Mouse (Mus musculus): ENCODE results near the gene Myo3b. TPM values are rescaled to one million over a fixed set of nuclear protein-coding genes. Genes with fewer than 3 reads are reported as not detected.

Myo3b gene
- polyA plus RNA-seq, 1 experiment from 2014 or later: not detected

DNA sequence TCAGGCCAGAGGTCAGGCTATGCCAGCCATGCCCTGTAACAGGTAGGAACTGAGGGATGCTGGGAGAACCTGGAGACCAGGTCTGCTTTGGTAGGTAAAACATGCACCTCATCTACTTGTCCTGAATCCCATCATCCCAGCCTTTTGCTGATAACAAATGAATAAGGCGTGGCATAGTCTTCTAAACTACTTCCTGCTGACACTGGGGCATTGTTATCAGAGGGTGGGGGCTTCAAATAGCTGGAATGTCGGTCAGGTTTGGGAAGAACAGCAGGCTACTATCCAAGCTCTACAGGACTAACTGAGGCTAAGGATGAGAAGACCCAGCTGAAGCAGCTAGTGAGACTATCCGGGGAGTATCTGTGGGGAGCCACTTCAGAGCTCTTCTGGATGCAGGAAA is 253.8 kb downstream of the Myo3b start:
- WGBS: 82% methylated on average over 3 of the region's 3 CpGs
- Histone ChIP-seq H3K27me3 (ENCODE audit: low read depth, poor library complexity, severe bottlenecking) (no peaks in the 10 kb centered on the region), H3K36me3 (no peaks in the 10 kb centered on the region), H3K4me1 (0 out of 2 replicates have a peak, but pooled peaks cover 3% of the 10 kb centered on the region), H3K4me3 (no peak overlapping the region), H3K9me3 (replicated peaks) (no peaks in the 10 kb centered on the region), H3K27ac (no peak overlapping the region)
- DNase-seq (ENCODE audit: low spot score): no peak

DNA sequence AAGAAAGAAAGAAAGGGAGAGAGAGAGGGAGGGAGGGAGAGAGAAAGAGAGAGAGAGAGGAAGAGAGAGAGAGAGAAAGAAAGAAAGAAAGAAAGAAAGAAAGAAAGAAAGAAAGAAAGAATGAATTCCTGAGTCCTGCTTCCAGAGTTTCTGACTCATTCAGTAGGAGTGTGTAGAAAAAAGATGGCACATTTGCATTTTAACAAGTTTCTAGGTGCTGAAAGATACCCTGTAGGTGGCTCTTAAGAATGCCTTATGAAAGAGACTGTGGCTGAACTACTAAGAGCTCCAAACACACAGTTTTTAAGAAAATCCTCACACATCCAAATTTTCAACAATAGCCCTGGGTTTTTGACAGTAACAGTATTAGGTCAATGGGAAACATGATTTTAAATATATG is 264.0 kb downstream of the Myo3b start:
- no peaks in the 10 kb centered on the region for H3K4me1 ChIP-seq
- no peak overlapping the region for H3K4me3 ChIP-seq
- H3K36me3 ChIP-seq: no peaks in the 10 kb centered on the region
- H3K27me3 ChIP-seq (ENCODE audit: low read depth, poor library complexity, severe bottlenecking): no peaks in the 10 kb centered on the region
- no peak overlapping the region for H3K27ac ChIP-seq
- DNase-seq (ENCODE audit: low spot score): no peak
- no peaks in the 10 kb centered on the region for H3K9me3 ChIP-seq (replicated peaks)

DNA sequence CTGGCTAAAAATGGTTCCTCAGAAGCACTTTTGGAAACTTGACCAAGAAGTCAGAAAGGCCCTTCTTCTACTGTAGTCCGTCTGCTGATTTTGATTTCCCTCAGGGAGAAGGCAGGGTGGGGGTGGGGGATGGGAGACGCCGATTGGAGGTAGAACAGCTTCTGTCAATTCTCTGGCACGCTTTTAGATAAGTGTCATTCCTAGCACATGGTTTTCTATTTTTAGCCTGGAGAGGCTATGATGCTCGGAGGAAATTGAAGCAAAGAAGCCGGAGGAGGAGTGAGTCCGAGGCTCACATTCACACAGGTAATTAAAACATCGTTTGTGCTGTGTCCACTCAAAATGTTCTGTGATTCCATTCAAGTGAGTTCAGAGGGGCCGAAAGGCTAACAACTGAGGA is 276.2 kb downstream of the Myo3b start:
- DNase-seq (ENCODE audit: low spot score): no peak
- H3K27me3 ChIP-seq (ENCODE audit: low read depth, poor library complexity, severe bottlenecking): no peaks in the 10 kb centered on the region
- H3K4me1 ChIP-seq: peaks cover 6% of the 10 kb centered on the region; the same call in 1 of the 2 replicates
- no peaks in the 10 kb centered on the region for H3K36me3 ChIP-seq
- H3K4me3 ChIP-seq: no peak overlapping the region
- 65% methylated on average over 9 of the region's 9 CpGs for WGBS
- H3K9me3 ChIP-seq (replicated peaks): no peaks in the 10 kb centered on the region
- H3K27ac ChIP-seq: no peak overlapping the region

DNA sequence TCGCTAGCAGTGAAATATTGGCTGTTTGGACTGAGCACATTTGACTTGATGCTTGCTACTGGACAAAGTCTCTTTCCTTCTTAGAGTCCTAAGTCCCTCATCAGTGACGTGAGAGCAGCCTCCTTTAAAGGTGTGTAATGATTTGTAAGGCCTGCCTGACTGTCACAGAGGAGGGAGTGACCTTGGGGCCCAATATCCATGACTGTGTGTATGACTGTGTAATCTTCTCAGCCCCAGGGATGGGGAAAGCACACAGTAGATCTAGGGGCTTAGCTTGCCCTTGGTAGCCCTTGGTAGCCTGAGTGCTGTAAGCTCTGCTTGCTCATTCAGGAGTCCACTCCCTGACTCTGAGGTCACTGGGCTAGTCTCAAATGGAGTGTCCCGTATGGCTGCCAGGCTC is 276.8 kb downstream of the Myo3b start:
- H3K27ac ChIP-seq: no peak overlapping the region
- no peak for DNase-seq (ENCODE audit: low spot score)
- 69% methylated on average over 3 of the region's 3 CpGs for WGBS
- peaks cover 6% of the 10 kb centered on the region; the same call in 1 of the 2 replicates for H3K4me1 ChIP-seq
- no peak overlapping the region for H3K4me3 ChIP-seq
- H3K27me3 ChIP-seq (ENCODE audit: low read depth, poor library complexity, severe bottlenecking): no peaks in the 10 kb centered on the region
- H3K36me3 ChIP-seq: no peaks in the 10 kb centered on the region
- no peaks in the 10 kb centered on the region for H3K9me3 ChIP-seq (replicated peaks)

DNA sequence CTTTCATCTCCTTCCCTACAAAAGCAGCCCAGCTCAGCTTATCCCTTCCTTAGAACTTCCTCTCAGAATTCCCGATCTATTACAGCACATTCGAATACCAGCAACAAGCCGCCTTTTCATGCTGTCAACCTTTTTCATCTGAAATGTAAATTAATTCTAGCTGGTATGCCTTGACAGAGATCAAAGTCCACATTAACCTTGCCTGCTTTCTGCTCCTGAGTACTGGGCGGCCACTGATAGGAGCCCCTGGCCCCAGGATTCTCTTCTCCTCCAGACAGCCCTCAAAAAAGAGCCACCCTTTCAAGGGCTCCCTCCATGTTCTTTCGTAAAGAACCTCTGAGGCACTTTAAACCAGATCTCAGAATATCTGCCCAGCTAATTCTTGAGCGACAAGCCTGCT is 278.9 kb downstream of the Myo3b start:
- Histone ChIP-seq H3K4me3 (no peak overlapping the region), H3K27me3 (ENCODE audit: low read depth, poor library complexity, severe bottlenecking) (no peaks in the 10 kb centered on the region), H3K36me3 (no peaks in the 10 kb centered on the region), H3K27ac (no peak overlapping the region), H3K4me1 (peaks cover 6% of the 10 kb centered on the region; the same call in 1 of the 2 replicates), H3K9me3 (replicated peaks) (no peaks in the 10 kb centered on the region)
- 13% methylated on average over 6 of the region's 6 CpGs for WGBS
- DNase-seq (ENCODE audit: low spot score): no peak

DNA sequence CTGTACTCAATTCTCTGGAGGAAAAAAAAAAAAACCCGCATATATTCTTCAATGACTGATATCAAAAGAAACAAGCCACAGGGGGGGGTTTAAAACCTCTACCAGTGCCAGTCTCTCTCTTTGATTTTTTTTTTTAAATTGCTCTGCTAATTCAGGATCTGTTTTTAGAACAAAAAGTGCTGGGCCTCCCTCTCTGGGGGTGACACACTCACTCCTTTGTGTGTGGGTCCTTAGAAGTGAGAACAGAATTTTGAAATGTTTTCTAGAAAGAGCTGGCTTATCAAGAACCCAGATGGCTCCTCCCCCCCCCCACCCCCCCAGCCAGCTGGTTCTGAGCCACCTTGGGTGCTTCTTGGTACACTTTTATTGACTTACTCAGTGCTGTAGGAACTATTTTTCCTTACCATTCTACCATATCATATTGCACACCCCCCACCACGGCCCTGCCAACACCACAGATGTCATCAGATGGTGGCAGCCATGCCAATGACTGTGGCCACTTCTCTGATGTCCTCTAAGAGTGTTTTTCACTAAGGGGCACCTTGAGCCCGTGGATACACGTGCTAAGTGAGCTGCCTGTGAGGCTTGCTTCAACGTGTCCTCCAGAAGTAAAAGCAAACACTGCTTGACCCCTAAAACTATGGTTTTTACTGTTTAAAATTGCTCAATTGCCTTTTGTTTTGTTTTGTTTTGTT is 280.1 kb downstream of the Myo3b start:
- Histone ChIP-seq H3K4me1 (peaks cover 6% of the 10 kb centered on the region; the same call in 1 of the 2 replicates), H3K36me3 (no peaks in the 10 kb centered on the region), H3K4me3 (no peak overlapping the region), H3K27me3 (ENCODE audit: low read depth, poor library complexity, severe bottlenecking) (no peaks in the 10 kb centered on the region), H3K9me3 (replicated peaks) (no peaks in the 10 kb centered on the region), H3K27ac (no peak overlapping the region)
- WGBS: 60% methylated on average over 5 of the region's 5 CpGs
- DNase-seq (ENCODE audit: low spot score): no peak

DNA sequence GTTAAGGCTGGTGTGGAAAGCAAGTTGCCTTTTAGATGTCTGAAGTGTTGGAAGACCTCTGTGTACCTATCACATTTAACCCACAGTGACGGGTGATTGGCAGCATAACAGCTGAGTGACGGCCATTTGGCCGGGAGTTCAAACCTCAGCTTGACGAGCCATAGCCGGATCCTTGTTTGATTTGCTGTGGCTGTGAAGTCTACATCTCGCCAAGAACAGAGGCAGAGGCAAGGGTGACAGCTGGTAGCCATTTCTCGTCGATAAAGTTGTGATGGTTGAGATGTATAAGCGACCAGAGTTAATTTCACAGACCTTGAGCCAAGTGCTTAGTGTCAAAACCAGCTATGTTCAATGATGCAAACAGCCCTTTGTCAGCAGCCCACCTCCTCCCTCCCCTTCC is 283.8 kb downstream of the Myo3b start:
- H3K9me3 ChIP-seq (replicated peaks): no peaks in the 10 kb centered on the region
- no peaks in the 10 kb centered on the region for H3K27me3 ChIP-seq (ENCODE audit: low read depth, poor library complexity, severe bottlenecking)
- H3K4me1 ChIP-seq: peaks cover 6% of the 10 kb centered on the region; the same call in 1 of the 2 replicates
- H3K36me3 ChIP-seq: no peaks in the 10 kb centered on the region
- H3K4me3 ChIP-seq: no peak overlapping the region
- H3K27ac ChIP-seq: no peak overlapping the region
- WGBS: 70% methylated on average over 9 of the region's 9 CpGs
- DNase-seq (ENCODE audit: low spot score): no peak

DNA sequence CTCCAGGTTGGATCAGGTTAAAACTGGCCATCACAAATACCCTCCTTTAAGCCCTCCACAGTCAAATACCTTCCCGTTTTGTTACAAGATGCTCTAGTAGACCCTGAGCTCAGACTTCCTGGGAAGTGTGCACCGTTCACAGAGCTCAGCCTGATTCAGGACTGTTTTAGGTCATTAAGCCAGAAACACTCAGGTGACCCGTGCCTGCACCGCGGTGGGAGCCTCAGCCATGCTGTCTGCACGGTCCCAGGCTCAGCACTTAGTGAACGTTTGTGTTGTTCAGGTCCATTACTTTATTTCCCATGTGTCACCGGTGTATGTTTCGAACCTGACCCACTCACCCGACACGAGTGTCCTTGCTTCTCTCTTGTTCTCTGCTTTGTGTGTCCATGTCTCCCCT is 288.7 kb downstream of the Myo3b start:
- no peaks in the 10 kb centered on the region for H3K4me1 ChIP-seq
- no peaks in the 10 kb centered on the region for H3K27me3 ChIP-seq (ENCODE audit: low read depth, poor library complexity, severe bottlenecking)
- no peak overlapping the region for H3K27ac ChIP-seq
- H3K9me3 ChIP-seq (replicated peaks): no peaks in the 10 kb centered on the region
- no peaks in the 10 kb centered on the region for H3K36me3 ChIP-seq
- DNase-seq (ENCODE audit: low spot score): no peak
- no peak overlapping the region for H3K4me3 ChIP-seq
- 85% methylated on average over 11 of the region's 11 CpGs for WGBS

DNA sequence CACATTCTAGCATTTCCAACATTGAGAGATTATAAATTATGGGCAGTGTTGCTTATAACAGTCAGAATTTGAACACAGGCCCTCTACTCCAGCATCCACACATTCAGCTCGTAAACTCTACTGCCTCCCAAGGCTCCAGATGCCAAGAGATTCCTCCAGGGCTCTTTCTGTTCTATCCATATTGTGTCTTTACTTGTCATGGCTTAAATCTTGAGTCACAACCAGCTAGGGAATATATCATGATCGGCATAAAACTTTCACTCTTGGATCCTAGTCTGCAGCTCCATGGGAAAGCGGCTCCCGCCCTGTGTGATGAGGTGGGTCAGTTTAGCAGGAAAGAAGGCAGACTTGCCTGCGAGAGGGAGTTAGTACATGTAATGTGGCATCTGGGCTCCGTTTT is 294.0 kb downstream of the Myo3b start:
- H3K36me3 ChIP-seq: no peaks in the 10 kb centered on the region
- WGBS: 91% methylated on average over 6 of the region's 6 CpGs
- no peak overlapping the region for H3K4me3 ChIP-seq
- no peak overlapping the region for H3K27ac ChIP-seq
- H3K9me3 ChIP-seq (replicated peaks): no peaks in the 10 kb centered on the region
- no peaks in the 10 kb centered on the region for H3K27me3 ChIP-seq (ENCODE audit: low read depth, poor library complexity, severe bottlenecking)
- no peak for DNase-seq (ENCODE audit: low spot score)
- H3K4me1 ChIP-seq: peaks cover 9% of the 10 kb centered on the region

DNA sequence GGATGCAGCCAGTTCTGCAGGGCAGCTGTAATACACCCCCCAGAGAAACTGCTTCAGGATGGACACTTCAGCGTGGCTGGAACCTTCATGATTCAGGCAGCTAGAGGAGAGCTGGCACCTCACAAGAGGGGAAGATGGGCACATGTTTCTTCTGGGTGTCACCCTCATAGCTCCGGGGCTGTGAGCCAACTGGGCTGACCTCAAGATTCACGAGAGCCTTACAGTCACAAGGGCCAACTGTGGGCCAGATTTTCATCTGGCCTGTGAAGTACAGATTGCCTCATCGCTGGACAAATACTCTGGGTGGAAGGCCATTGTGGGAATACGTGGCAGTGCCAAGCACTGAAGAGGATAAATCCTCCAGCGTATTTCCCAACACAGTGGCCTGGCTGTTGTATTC is 294.6 kb downstream of the Myo3b start:
- no peak overlapping the region for H3K27ac ChIP-seq
- H3K4me3 ChIP-seq: no peak overlapping the region
- 90% methylated on average over 6 of the region's 6 CpGs for WGBS
- H3K9me3 ChIP-seq (replicated peaks): no peaks in the 10 kb centered on the region
- no peaks in the 10 kb centered on the region for H3K36me3 ChIP-seq
- H3K27me3 ChIP-seq (ENCODE audit: low read depth, poor library complexity, severe bottlenecking): no peaks in the 10 kb centered on the region
- H3K4me1 ChIP-seq: peaks cover 11% of the 10 kb centered on the region
- no peak for DNase-seq (ENCODE audit: low spot score)

DNA sequence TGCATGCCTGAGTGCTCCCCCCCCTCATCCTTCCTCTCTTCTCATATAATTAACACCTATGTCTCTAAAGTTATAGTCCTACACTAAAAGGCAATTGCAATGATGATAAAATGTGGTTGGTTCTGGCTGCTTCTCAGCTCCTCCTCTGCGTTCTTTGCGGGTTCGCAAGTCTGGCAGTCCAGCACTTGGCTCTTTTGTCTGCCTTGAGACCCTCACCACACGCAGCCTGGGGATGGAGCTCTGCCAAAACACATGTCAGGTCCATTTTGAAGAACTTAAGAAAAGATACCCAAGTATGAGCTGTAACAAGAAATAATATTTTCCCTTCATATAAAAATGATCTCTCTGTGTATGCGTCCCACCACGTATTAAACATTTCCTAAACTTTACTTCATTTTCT is 297.6 kb downstream of the Myo3b start:
- Histone ChIP-seq H3K9me3 (replicated peaks) (no peaks in the 10 kb centered on the region), H3K27me3 (ENCODE audit: low read depth, poor library complexity, severe bottlenecking) (no peaks in the 10 kb centered on the region), H3K36me3 (no peaks in the 10 kb centered on the region), H3K4me3 (no peak overlapping the region), H3K4me1 (peaks cover 11% of the 10 kb centered on the region), H3K27ac (no peak overlapping the region)
- WGBS: 90% methylated on average over 6 of the region's 6 CpGs
- DNase-seq (ENCODE audit: low spot score): no peak

DNA sequence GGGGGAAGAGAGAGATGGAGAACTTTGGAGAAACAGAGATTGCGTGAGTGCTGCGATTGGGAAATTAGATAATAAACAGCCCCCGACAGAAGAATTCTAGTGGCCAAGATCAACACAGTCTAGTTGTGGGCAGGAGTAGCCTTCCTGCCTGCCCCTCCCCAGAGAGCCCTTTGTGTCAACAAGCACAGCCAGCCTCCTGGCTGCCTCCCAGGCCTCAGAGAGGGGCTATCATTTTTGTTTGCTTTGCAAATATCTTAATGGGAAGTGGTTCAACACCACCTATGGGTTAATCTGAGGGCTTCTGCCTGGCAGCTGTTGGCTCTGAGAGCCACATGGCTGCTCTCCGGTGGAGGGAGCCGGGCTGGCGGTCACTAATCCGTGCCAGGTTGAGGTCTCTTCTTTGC is 298.3 kb downstream of the Myo3b start:
- Histone ChIP-seq H3K27me3 (ENCODE audit: low read depth, poor library complexity, severe bottlenecking) (no peaks in the 10 kb centered on the region), H3K9me3 (replicated peaks) (no peaks in the 10 kb centered on the region), H3K4me1 (peaks cover 11% of the 10 kb centered on the region), H3K4me3 (no peak overlapping the region), H3K27ac (no peak overlapping the region), H3K36me3 (no peaks in the 10 kb centered on the region)
- no peak for DNase-seq (ENCODE audit: low spot score)
- WGBS: 42% methylated on average over 7 of the region's 7 CpGs

DNA sequence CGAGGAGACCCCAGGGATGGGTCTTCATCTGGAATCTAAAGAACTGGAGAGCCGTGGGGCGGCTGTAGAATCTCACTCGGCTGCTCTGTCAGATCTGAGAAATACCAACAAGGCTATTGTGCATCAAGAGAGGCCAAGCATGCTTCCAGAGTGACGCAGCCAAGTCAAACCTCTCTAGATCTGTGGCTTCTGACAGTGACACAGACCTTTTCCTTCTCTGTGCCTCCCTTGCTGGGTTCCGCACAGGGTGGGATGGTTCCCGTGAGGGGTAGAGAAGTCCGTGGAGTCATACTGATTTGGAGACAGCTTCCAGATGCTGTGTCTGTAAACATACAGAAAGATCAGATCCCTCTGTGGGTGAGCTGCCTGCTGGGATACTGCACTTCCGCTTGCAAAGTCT is 298.9 kb downstream of the Myo3b start:
- H3K27ac ChIP-seq: no peak overlapping the region
- H3K36me3 ChIP-seq: no peaks in the 10 kb centered on the region
- H3K27me3 ChIP-seq (ENCODE audit: low read depth, poor library complexity, severe bottlenecking): no peaks in the 10 kb centered on the region
- H3K4me1 ChIP-seq: peaks cover 11% of the 10 kb centered on the region
- H3K4me3 ChIP-seq: no peak overlapping the region
- no peaks in the 10 kb centered on the region for H3K9me3 ChIP-seq (replicated peaks)
- 60% methylated on average over 9 of the region's 9 CpGs for WGBS
- DNase-seq (ENCODE audit: low spot score): no peak

DNA sequence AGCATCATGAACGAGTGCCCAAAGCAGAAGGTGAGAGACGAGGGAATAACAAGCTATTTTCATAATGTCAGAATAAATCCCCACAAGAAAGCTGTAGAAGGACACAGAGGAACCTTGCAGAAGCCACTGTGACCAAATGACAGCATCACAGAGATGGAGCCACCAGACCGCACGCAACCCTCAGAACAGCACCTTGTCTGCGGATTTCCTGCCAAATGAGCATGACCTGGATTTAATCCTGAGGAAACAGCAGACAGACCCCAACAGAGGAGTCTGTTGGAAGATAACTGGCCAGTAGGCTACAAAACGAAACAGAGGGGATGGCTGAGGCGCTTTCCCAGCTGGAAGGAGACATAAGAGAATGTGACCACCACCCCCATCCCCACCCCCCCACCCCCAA is 300.1 kb downstream of the Myo3b start:
- no peaks in the 10 kb centered on the region for H3K27me3 ChIP-seq (ENCODE audit: low read depth, poor library complexity, severe bottlenecking)
- peaks cover 11% of the 10 kb centered on the region for H3K4me1 ChIP-seq
- H3K27ac ChIP-seq: no peak overlapping the region
- no peak overlapping the region for H3K4me3 ChIP-seq
- H3K36me3 ChIP-seq: no peaks in the 10 kb centered on the region
- DNase-seq (ENCODE audit: low spot score): no peak
- 82% methylated on average over 7 of the region's 7 CpGs for WGBS
- H3K9me3 ChIP-seq (replicated peaks): no peaks in the 10 kb centered on the region

All from limb, embryonic 10.5 days (tissue).